Mouse (Mus musculus): ENCODE results near the gene Barhl2. TPM values are rescaled to one million over a fixed set of nuclear protein-coding genes. Genes with fewer than 3 reads are reported as not detected.

Gene Barhl2
- total RNA-seq (2021) = not detected
- long read RNA-seq, experiment 1 = 0 reads
- long read RNA-seq, experiment 2 = 0 reads

DNA sequence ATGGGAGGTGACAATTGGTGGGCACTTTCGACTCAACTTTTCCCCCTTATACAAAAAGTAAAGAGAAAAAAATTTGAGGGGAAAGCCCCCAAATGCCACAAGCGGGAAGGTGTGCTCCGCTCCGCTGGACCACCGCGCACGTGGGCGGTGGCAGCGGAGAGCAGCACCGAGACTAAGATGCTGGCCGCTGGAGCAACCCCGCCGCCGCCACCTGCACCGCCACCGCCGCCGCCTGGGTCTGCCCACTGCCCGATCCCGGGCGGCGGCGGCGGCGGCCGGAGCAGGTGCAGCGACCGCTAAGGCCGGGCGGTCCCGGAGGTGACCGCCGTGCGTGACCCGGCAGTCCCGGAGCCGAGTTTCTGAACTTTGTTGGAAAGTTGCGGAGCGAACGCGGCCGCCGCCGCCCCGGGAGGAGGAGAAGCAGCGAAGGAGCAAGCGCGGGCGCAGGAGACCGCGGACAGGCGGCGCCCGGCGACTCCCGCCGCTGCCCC lies at the start of gene Barhl2:
TSS of gene Barhl2 (minus strand) at position 181 of the 491 bp plus-strand sequence.
- no peak for DNase-seq (ENCODE audit: low spot score)

- DNase-seq (ENCODE audit: low spot score) = no peak
Observed at GRCm38 (mm10) chr5:106506061-106506460, 48.1 kb upstream of the Barhl2 start.

GRCm38 (mm10) chr5:106502684-106503545 lies 44.9 kb upstream of the Barhl2 start:
- no peak for DNase-seq (ENCODE audit: low spot score)

GRCm38 (mm10) chr5:106502271-106502670 lies 44.3 kb upstream of the Barhl2 start:
- no peak for DNase-seq (ENCODE audit: low spot score)

DNA sequence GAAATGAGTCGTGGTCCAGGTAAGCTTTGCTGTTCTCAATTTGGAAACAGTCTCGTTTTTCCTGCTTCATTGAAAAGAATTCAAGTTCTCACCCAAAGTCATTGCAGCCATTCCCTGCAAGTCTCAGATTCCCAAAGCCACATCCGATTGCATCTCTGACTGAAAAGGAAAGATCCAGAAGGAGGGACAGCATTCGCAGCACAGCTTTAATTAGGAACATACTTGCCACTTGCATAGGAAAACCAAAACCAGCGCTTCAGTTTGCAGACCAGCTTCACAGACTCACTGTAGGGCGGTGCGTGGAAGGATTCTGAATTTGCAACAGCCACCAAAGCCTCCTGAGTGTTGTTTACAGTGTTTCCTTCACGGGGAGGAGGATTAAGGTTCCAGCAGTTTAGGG lies 33.8 kb upstream of the Barhl2 start:
- DNase-seq (ENCODE audit: low spot score) = no peak

GRCm38 (mm10) chr5:106472105-106472500 lies 14.1 kb upstream of the Barhl2 start:
- DNase-seq (ENCODE audit: low spot score) = no peak

DNA sequence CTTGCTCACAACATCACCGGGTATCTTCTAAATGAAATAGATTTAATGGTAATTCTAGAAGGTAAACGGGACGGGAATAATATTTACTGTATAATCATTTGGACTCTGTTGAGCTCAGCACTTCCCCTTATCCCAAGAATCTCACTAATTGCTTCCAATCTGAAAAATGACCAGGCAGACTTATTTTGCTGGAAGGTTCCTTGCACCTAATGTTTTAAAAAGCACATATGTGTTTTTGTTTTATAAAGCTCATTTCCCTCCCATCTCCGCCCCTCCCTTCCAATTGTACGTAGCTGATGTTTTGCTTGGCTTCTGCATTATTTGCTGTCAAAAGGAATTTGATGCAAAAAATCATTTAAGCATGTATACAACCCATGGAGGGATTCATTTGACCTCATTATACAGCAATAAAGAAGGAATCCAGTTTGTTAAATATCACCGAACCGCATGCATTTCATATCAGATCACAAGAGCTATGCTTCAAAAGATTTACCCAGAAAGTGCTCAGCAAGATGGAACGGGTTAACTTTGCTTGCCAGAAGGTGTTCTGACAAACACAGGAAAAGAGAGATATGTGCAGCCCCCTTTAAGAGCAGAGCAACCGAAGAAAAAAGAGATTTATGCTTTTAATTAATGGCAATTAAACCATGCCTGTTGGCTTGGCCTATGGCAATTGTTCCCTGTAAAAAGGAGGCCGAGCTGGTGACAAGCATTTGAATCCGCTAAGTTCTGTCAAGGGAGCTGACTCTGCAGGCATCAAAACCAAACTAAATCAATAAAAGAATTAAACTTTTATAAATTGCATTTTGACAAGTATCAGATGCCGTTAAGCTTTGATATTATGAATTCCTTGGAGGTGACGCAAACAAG lies 13.5 kb upstream of the Barhl2 start:
- no peak for DNase-seq (ENCODE audit: low spot score)

- DNase-seq (ENCODE audit: low spot score) = no peak
Observed at GRCm38 (mm10) chr5:106465129-106465790, 7.3 kb upstream of the Barhl2 start.

DNA sequence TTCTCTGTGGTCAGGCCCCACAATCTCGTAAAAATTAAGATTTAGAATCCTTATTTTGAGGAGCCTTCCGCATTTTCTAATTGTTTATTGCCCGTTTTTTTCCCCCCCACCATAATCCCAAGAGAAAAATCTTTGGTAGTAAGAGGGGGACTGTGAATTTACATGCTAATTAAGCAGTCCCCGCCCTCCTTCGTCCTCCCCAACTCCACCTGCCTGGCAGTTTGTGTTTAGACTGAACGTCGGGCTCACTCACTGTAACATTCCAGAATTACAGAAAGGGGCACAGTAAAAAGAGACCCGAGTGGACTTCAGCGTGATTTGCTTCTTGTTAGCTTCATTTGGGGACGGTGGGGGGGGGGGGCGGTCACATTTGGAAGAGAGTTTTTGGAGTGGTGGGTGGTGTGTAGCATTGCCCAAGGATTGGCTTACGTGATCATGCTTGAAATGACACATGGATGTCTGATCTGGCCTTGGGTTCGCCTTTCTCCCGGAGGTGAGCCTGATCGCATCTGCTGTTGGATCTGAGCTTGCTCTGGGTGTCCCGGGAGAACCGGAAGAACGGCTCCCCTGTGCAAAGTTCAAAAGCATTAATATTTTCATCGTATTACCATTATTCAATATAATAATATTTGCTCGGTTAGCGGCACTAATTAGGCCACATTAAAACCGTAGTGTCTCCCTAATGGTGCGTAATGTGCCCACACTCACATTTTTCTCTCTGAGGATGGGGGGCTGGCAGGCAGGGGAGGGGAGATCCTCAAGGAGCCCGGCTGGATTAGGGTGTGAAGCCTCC lies 6.6 kb upstream of the Barhl2 start:
- DNase-seq (ENCODE audit: low spot score) = no peak

DNA sequence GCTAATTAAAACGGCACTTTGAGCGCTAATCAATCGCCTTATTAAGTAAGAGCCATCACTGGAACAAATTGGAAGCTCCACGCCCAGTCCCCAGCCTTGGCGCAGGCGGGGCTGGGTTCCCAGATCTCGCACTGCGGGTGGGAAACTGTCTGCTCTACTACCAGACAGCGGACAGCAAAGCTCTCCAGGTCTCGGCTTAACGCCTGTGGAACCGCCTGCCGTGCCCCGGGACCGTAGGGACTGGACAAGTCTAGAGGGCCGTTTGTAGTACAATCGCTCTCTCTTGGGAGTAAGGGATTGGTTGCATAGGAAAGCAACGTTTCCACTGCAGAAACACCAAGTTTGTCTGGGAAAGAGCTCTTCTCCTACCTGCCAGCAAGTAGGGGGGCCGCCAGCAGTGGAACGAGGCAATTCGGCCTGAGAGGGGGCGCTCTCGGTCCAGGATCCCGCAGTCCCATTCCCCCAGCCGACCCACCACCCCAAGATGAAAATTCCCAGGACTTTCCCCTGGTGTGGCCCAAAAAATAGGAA lies 5.8 kb upstream of the Barhl2 start:
- DNase-seq (ENCODE audit: low spot score) = no peak

DNA sequence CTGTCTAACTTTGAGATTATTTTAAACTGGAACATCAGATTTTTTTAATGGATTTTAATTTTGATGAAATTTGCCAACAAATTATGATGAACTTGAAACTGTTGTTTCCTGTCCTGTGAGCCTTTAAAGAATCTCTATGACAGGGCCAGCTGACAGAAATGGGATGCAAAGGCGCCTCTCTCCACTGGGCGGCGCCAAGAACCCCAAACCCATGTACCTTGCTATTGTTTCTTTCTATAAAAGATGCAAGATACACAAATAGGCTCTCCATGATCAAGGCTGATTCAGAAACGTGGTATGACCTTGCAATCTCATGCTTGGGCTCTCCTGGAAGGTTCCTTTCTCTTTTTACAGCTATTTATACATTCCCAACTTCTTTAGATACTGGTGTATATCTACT lies 3.9 kb upstream of the Barhl2 start:
- no peak for DNase-seq (ENCODE audit: low spot score)

DNA sequence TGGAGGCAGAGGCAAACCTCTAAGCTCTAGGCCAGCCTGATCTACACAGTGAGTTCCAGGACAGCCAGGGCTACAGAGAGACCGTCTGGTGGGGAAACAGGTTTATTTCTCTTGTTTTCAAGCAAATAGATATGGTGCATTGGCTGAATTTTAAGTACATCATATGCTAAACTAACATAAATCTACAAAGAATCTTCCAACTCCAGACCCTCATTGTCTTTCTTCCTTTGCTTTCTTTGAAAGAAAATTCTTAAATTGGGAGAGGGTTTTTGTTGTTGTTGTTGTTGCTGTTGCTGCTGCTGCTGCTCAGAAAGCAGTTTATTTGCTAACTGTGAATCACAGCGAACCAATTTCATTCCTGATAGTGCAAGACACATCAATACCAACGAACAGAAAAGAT lies 3.5 kb upstream of the Barhl2 start:
- DNase-seq (ENCODE audit: low spot score) = no peak

DNA sequence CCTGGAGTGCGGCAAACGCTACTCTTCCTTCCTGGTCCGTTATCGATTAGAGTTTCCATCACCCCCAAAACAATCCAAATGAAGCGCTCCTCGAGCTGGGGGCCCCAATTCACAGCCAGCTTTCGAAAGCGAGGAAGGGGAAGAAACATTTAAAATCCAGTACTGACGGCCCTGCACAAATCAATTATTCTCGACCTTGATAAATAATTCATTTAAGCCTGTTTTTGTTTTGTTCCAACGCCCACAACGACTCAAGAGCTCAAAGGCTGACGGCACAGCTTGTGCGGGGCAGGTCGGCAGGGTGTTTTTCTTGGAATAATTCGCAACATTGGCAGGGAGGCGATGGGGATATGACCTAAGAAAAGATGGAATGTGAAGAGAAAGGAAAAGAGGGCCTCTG lies 2.6 kb upstream of the Barhl2 start:
- DNase-seq (ENCODE audit: low spot score) = no peak

GRCm38 (mm10) chr5:106460001-106460511 lies 2.1 kb upstream of the Barhl2 start:
- no peak for DNase-seq (ENCODE audit: low spot score)

GRCm38 (mm10) chr5:106459120-106459641 lies 1.2 kb upstream of the Barhl2 start:
- no peak for DNase-seq (ENCODE audit: low spot score)

GRCm38 (mm10) chr5:106458477-106459119 lies 632 bp upstream of the Barhl2 start:
- no peak for DNase-seq (ENCODE audit: low spot score)

GRCm38 (mm10) chr5:106457111-106457925 lies 648 bp downstream of the Barhl2 start:
- DNase-seq (ENCODE audit: low spot score) = no peak

DNA sequence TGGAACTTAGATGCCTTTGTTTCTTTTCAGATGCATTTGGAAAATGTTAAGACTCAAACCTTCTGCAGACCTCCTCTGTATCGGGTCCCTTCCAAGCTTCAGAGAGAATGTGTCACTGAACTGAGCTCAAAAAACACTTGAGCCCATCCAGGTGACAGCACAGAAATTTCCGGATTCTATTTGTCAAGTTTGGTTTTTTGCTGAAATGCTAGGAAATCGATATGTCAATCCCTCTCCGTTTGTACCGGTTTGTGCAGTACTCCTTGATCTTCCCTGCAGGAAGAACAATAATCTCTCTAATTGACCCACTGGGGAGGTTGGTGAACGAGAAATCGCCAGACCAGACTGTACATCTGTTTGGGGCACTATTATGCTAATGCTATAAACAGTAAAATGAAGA lies 2.0 kb downstream of the Barhl2 start:
- DNase-seq (ENCODE audit: low spot score) = no peak

Measured in gastrocnemius, adult 18-20 months (tissue).